Mouse (Mus musculus) C2C12 (cell line): Measurements from ENCODE around the gene Lyrm4. TPM values are rescaled to one million over a fixed set of nuclear protein-coding genes. Genes with fewer than 3 reads are reported as not detected.
"Not testable (repeated sequence)": the region's sequence is repeated elsewhere in the genome, so short reads cannot be mapped to it uniquely, and the experiment has no call there.

ENCODE experiments used
- H3K27me3 ChIP-seq: one replicate; pipeline ENCODE4 v1.6.1; 2011; ENCODE audit not compliant: control insufficient read depth, insufficient read depth, insufficient read length
- H3K36me3 ChIP-seq: one replicate; pipeline ENCODE4 v1.6.1; 2011; ENCODE audit not compliant: control insufficient read depth, insufficient read depth
- H3K4me3 ChIP-seq: one replicate; pipeline ENCODE4 v1.5.1; 2011; ENCODE audit warnings: mild to moderate bottlenecking, control low read depth; ENCODE audit not compliant: poor library complexity, insufficient read depth, severe bottlenecking
- H3K79me2 ChIP-seq: one replicate; pipeline ENCODE4 v1.6.1; 2011; ENCODE audit not compliant: control insufficient read depth, insufficient read depth
- H3K79me3 ChIP-seq: one replicate; pipeline ENCODE4 v1.6.1; 2011; ENCODE audit warnings: low read depth, control low read depth
- H3ac ChIP-seq: one replicate; pipeline ENCODE3; 2011; ENCODE audit warnings: low read depth; ENCODE audit not compliant: control insufficient read depth, insufficient read length
- CEBPB ChIP-seq: IDR thresholded peaks from one replicate; pipeline ENCODE4 v1.6.1; 2011; ENCODE audit warnings: low read depth, mild to moderate bottlenecking, control low read depth, moderate library complexity
- CTCF ChIP-seq: IDR thresholded peaks from one replicate; pipeline ENCODE4 v1.5.1; 2011; ENCODE audit not compliant: control insufficient read depth, insufficient read depth, insufficient read length
- FOSL1 ChIP-seq: IDR thresholded peaks from one replicate; pipeline ENCODE4 v1.8.0; 2011; ENCODE audit warnings: mild to moderate bottlenecking, low read length; ENCODE audit not compliant: poor library complexity, insufficient read depth, severe bottlenecking
- MAX ChIP-seq: IDR thresholded peaks from one replicate; pipeline ENCODE4 v1.6.1; 2011; ENCODE audit warnings: mild to moderate bottlenecking, control low read depth
- MYOD1 ChIP-seq: IDR thresholded peaks from one replicate; pipeline ENCODE4 v1.6.1; 2011; ENCODE audit warnings: low read depth; ENCODE audit not compliant: control insufficient read depth, insufficient read length
- MYOG ChIP-seq: IDR thresholded peaks from one replicate; pipeline ENCODE4 v1.6.1; 2011; ENCODE audit not compliant: control insufficient read depth, insufficient read length; ENCODE audit errors: extremely low read depth
- USF1 ChIP-seq: IDR thresholded peaks from one replicate; pipeline ENCODE4 v1.6.1; 2011; ENCODE audit warnings: low read depth, mild to moderate bottlenecking, control low read depth, moderate library complexity
- polyA plus RNA-seq: library from polyadenylated mRNA; unstranded; fragments of >200 nt; fragmentation: generic; extraction: Trizol; gene quantifications from one replicate; pipeline ENCODE4 v1.2.1, GENCODE M21; 2012; ENCODE audit warnings: missing spikeins

Gene Lyrm4
- polyA plus RNA-seq, 1 experiment = 9.3 TPM

DNA sequence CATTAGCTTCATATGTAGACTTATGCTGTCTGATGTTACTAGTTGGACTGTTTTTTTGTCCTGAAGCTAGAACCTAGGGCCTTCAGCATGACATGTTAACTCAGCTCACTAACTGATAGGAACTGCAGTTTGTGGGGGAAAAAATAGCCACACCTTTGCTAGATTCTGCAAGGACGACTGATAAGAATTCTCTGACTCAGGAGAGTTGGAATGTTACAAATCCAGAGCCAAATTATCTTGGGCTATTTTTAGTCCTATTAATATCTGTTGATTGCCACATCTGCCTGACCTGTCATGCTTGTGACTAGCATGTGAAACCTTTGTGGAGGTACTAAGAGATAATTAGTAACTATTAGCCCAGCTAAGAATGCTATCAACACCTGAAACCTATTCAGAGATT lies 116.5 kb downstream of the Lyrm4 start:
- H3K79me3 ChIP-seq = no peaks in the 10 kb centered on the region
- no peaks in the 10 kb centered on the region for H3K36me3 ChIP-seq
- no peaks in the 10 kb centered on the region for H3K27me3 ChIP-seq
- no peak for TF ChIP-seq FOSL1
- TF ChIP-seq MYOD1 = no peak
- no peak for TF ChIP-seq USF1
- no peak for TF ChIP-seq CTCF
- H3K79me2 ChIP-seq = no peaks in the 10 kb centered on the region
- H3ac ChIP-seq = no peak overlapping the region
- no peak overlapping the region for H3K4me3 ChIP-seq

- no peaks in the 10 kb centered on the region for H3K27me3 ChIP-seq
- no peaks in the 10 kb centered on the region for H3K79me3 ChIP-seq
- TF ChIP-seq MYOD1 = no peak
- TF ChIP-seq MAX = no peak
- no peak for TF ChIP-seq CEBPB
- no peak for TF ChIP-seq MYOG
- no peak for TF ChIP-seq USF1
- TF ChIP-seq FOSL1 = no peak
- TF ChIP-seq CTCF = no peak
- no peaks in the 10 kb centered on the region for H3K79me2 ChIP-seq
- H3K4me3 ChIP-seq = no peak overlapping the region
- H3K36me3 ChIP-seq = no peaks in the 10 kb centered on the region
- no peak overlapping the region for H3ac ChIP-seq
Measured at GRCm38 (mm10) chr13:35997606-35998005, 119.7 kb downstream of the Lyrm4 start.

GRCm38 (mm10) chr13:35995696-35996426 lies 121.5 kb downstream of the Lyrm4 start:
- Histone ChIP-seq H3K36me3 (no peaks in the 10 kb centered on the region), H3K79me2 (no peaks in the 10 kb centered on the region), H3K4me3 (no peak overlapping the region), H3K79me3 (no peaks in the 10 kb centered on the region), H3K27me3 (no peaks in the 10 kb centered on the region), H3ac (no peak overlapping the region)
- TF ChIP-seq MAX (no peak), USF1 (no peak), CEBPB (no peak), MYOD1 (no peak), MYOG (no peak), FOSL1 (no peak), CTCF (no peak)

DNA sequence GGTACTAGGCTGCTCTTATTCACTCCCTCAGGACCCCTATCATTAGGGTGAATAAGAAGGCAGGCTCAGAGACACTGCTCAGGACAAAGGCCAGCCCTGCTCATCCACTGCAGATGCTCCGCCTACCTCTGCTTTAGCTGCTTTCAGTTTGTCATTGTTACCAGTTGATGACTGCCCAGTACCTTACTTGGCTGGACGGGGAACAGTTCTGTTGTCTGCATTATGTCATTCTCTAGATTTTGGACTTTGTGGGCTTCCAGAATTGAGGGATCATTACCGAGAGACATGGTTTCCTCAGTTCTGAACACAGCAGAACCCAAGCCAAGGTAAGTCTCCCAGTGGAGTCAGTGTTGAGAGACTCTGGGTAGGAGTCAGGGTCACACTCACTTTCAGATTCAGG lies 122.1 kb downstream of the Lyrm4 start:
- TF ChIP-seq MYOG = no peak
- no peak for TF ChIP-seq CTCF
- no peak for TF ChIP-seq MAX
- no peak for TF ChIP-seq USF1
- TF ChIP-seq FOSL1 = no peak
- TF ChIP-seq MYOD1 = no peak
- no peak for TF ChIP-seq CEBPB
- no peak overlapping the region for H3K4me3 ChIP-seq
- H3ac ChIP-seq = no peak overlapping the region
- H3K79me2 ChIP-seq = no peaks in the 10 kb centered on the region
- no peaks in the 10 kb centered on the region for H3K27me3 ChIP-seq
- no peaks in the 10 kb centered on the region for H3K79me3 ChIP-seq
- H3K36me3 ChIP-seq = no peaks in the 10 kb centered on the region

GRCm38 (mm10) chr13:35994067-35994466 lies 123.3 kb downstream of the Lyrm4 start:
- H3K79me3 ChIP-seq = no peaks in the 10 kb centered on the region
- TF ChIP-seq CEBPB (no peak), CTCF (no peak), MAX (no peak), MYOD1 (no peak)
- H3ac ChIP-seq = no peak overlapping the region
- no peaks in the 10 kb centered on the region for H3K36me3 ChIP-seq
- H3K79me2 ChIP-seq = no peaks in the 10 kb centered on the region
- no peak overlapping the region for H3K4me3 ChIP-seq
- no peaks in the 10 kb centered on the region for H3K27me3 ChIP-seq

DNA sequence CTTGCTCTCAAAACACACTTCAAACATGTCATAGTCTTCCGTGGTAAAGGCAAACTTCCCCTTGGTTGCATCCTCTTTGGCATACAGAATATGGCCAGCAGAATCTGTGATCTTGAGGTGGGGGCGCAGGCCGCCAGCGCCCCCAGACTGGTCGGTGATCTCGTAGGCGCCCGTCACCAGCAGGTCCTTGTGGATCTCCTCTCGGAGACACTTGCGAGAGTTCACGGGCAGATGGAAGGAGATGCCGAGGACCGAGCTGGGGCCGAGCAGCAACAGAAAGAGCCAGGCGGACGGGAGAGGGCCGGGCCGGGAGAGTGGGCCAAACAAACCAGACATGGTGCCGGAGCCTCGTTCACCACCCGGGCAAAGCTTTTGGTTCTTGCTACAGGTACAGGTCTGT lies 126.1 kb downstream of the Lyrm4 start:
- not testable (repeated sequence) for H3K79me3 ChIP-seq, H3K4me3 ChIP-seq, H3K36me3 ChIP-seq, H3K27me3 ChIP-seq, H3K79me2 ChIP-seq, H3ac ChIP-seq
